Mouse (Mus musculus): Measurements from ENCODE around the gene Gga2. TPM values are rescaled to one million over a fixed set of nuclear protein-coding genes. Genes with fewer than 3 reads are reported as not detected.

Gene Gga2
- total RNA-seq, 2 experiments from 2014 or later, result 15.6 to 19.2 TPM

DNA sequence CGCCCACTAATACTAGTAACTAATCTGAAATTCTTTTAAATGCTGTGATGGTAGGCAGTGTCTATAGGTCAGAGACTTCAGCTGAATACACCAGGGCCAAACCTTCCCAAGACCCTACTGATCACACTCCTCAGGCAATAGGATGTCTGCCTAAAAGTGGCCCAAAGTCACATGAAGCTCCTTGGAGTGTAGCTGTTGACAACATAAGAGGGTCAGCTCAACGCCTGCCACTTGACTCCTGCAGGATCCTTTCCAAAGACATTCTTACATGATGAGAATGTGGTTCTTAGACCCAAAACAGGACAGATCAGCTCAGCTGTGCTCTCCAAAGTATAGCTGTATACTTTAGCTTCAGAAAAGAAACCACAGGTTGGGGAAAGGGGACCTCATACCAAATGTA is 78.7 kb downstream of the Gga2 start:
- no peak for DNase-seq

DNA sequence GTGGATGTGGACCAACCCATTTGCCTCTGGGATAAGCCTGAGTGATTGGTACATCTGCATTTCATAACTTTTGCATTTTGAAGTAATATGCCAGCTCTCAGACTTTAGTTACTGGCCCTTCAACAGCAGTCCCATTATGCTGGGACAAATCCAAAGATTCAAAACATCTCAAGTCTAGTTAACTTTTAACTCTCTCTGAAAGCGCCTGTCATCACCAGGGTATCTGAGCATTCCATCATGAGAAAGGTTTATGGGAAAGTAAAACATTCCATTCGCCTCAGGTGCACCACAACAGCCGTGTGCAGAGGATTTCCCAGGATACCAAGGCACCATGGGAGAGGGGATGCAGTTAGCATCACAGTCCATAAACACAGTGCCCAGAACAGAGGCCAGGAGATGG is 79.4 kb downstream of the Gga2 start:
- DNase-seq, result no peak
- intact Hi-C loops (cut with DNase I; ENCODE audit: low total_unique reads), result no loop called here

More for the DNA sequence above, 78.7 kb downstream of the Gga2 start:
- intact Hi-C loops (cut with DNase I; ENCODE audit: low total_unique reads), result no loop called here

DNA sequence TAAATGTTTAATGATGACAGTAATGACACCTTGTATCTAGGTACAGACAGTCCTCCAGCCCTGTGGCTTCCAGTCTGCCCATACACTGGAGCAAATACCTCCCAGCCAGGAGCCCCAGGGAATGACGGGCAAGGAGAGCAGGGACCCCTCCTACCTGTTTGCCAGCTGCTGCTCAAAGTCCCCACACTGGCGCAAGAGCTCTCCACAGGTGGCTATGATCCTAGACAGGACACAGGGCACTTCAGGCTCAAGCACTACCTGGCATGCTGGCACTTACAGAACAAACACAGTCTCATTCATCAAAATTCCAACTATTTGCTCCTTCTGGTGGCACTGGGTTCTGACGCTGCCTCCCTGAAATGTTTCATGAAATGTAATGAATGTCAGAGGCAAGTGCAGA is 80.0 kb downstream of the Gga2 start:
- intact Hi-C loops (cut with DNase I; ENCODE audit: low total_unique reads), result no loop called here
- DNase-seq, result no peak

- intact Hi-C loops (cut with DNase I; ENCODE audit: low total_unique reads), result no loop called here
- no peak for DNase-seq
These were observed 81.3 kb downstream of the Gga2 start for GRCm38 (mm10) chr7:121939729-121940128.

GRCm38 (mm10) chr7:121939244-121939643 is 81.8 kb downstream of the Gga2 start:
- intact Hi-C loops (cut with DNase I; ENCODE audit: low total_unique reads), result no loop called here
- DNase-seq, result no peak

- intact Hi-C loops (cut with DNase I; ENCODE audit: low total_unique reads), result no loop called here
- no peak for DNase-seq
These were observed 82.7 kb downstream of the Gga2 start for GRCm38 (mm10) chr7:121938124-121938891.

- DNase-seq, result no peak
- intact Hi-C loops (cut with DNase I; ENCODE audit: low total_unique reads), result no loop called here
These were observed 84.0 kb downstream of the Gga2 start for GRCm38 (mm10) chr7:121936861-121937630.

Other genes with a start within 250 kb of the Gga2 start
- under 1 TPM; 0.29 to 0.59 TPM for gene Scnn1b, start 156.2 kb downstream of the Gga2 start, total RNA-seq (2021)
- gene Cog7, start 39.5 kb downstream of the Gga2 start, total RNA-seq (2021), result 1 to 10 TPM; 8.9 to 9.3 TPM
- gene Ubfd1, start 46.0 kb upstream of the Gga2 start, total RNA-seq (2021), result 10 to 100 TPM; 25.5 to 25.7 TPM
- gene Ears2, start 46.0 kb upstream of the Gga2 start, total RNA-seq (2021), result 1 to 10 TPM; 8.3 to 9.6 TPM
- gene Ndufab1, start 80.7 kb upstream of the Gga2 start, total RNA-seq (2021), result 100 to 1,000 TPM; 675 to 794 TPM
- gene Palb2, start 111.8 kb upstream of the Gga2 start, total RNA-seq (2021), result under 1 TPM; 0.45 to 0.58 TPM
- 10 to 100 TPM; 25.8 to 26.2 TPM for gene Dctn5, start 111.8 kb upstream of the Gga2 start, total RNA-seq (2021)
- gene Plk1, start 138.2 kb upstream of the Gga2 start, total RNA-seq (2021), result 1 to 10 TPM; 3.0 to 4.2 TPM
- gene Ern2, start 165.0 kb upstream of the Gga2 start, total RNA-seq (2021), result not detected
- 1 to 10 TPM; 4.6 to 4.8 TPM for gene Chp2, start 198.3 kb upstream of the Gga2 start, total RNA-seq (2021)